Mouse (Mus musculus): ENCODE measurements around the gene Arf4. TPM values are rescaled to one million over a fixed set of nuclear protein-coding genes. Genes with fewer than 3 reads are reported as not detected.

Gene Arf4
- polyA plus RNA-seq, 2 experiments, result 302 to 708 TPM

GRCm38 (mm10) chr14:26605354-26605753, 32.5 kb upstream of the Arf4 start:
- Histone ChIP-seq H3K36me3 (ENCODE audit: control insufficient read depth, insufficient read depth, low read length) (peaks cover 78% of the 10 kb centered on the region), H3K4me2 (replicated peaks; ENCODE audit: low read depth, low read length, severe bottlenecking) (no peak overlapping the region)
- WGBS, result 96% methylated on average over 4 of the region's 4 CpGs

GRCm38 (mm10) chr14:26609674-26610073, 28.2 kb upstream of the Arf4 start:
- Histone ChIP-seq H3K4me2 (replicated peaks; ENCODE audit: low read depth, low read length, severe bottlenecking) (no peak overlapping the region), H3K36me3 (ENCODE audit: control insufficient read depth, insufficient read depth, low read length) (peaks cover 84% of the 10 kb centered on the region), H3K4me3 (replicated peaks; ENCODE audit: low read length) (no peak overlapping the region), H3K9me3 (ENCODE audit: control insufficient read depth, low read length) (no peaks in the 10 kb centered on the region), H3K9ac (ENCODE audit: low read depth, low read length, severe bottlenecking) (no peak overlapping the region), H3K27me3 (ENCODE audit: control insufficient read depth, insufficient read depth, low read length) (no peaks in the 10 kb centered on the region), H3K27ac (replicated peaks; ENCODE audit: low read depth, low read length) (no peak overlapping the region), H3K4me1 (ENCODE audit: control insufficient read depth, insufficient read depth, low read length) (no peaks in the 10 kb centered on the region)
- ATAC-seq (ENCODE audit: low FRiP score, low read depth) (no peak), DNase-seq (ENCODE audit: low spot score) (no peak)
- WGBS, result 97% methylated on average over 1 of the region's 1 CpGs
- no peak for TF ChIP-seq POLR2A (IDR thresholded peaks at IDR 0.05; ENCODE audit: borderline replicate concordance, extremely low read depth, insufficient read depth, insufficient read length)

More at GRCm38 (mm10) chr14:26605354-26605753, 32.5 kb upstream of the Arf4 start:
- no peak for TF ChIP-seq POLR2A (IDR thresholded peaks at IDR 0.05; ENCODE audit: borderline replicate concordance, extremely low read depth, insufficient read depth, insufficient read length)
- H3K4me3 ChIP-seq (replicated peaks; ENCODE audit: low read length), result no peak overlapping the region
- H3K27ac ChIP-seq (replicated peaks; ENCODE audit: low read depth, low read length), result no peak overlapping the region
- no peak for DNase-seq (ENCODE audit: low spot score)
- H3K27me3 ChIP-seq (ENCODE audit: control insufficient read depth, insufficient read depth, low read length), result no peaks in the 10 kb centered on the region
- H3K4me1 ChIP-seq (ENCODE audit: control insufficient read depth, insufficient read depth, low read length), result no peaks in the 10 kb centered on the region
- ATAC-seq (ENCODE audit: low FRiP score, low read depth), result no peak
- H3K9me3 ChIP-seq (ENCODE audit: control insufficient read depth, low read length), result no peaks in the 10 kb centered on the region
- H3K9ac ChIP-seq (ENCODE audit: low read depth, low read length, severe bottlenecking), result no peak overlapping the region

- Histone ChIP-seq H3K36me3 (ENCODE audit: control insufficient read depth, insufficient read depth, low read length) (peaks cover 75% of the 10 kb centered on the region), H3K27ac (replicated peaks; ENCODE audit: low read depth, low read length) (no peak overlapping the region), H3K4me3 (replicated peaks; ENCODE audit: low read length) (no peak overlapping the region), H3K27me3 (ENCODE audit: control insufficient read depth, insufficient read depth, low read length) (no peaks in the 10 kb centered on the region), H3K9me3 (ENCODE audit: control insufficient read depth, low read length) (no peaks in the 10 kb centered on the region), H3K4me2 (replicated peaks; ENCODE audit: low read depth, low read length, severe bottlenecking) (no peak overlapping the region), H3K9ac (ENCODE audit: low read depth, low read length, severe bottlenecking) (no peak overlapping the region), H3K4me1 (ENCODE audit: control insufficient read depth, insufficient read depth, low read length) (no peaks in the 10 kb centered on the region)
- 94% methylated on average over 4 of the region's 4 CpGs for WGBS
- ATAC-seq (ENCODE audit: low FRiP score, low read depth) (no peak), DNase-seq (ENCODE audit: low spot score) (no peak)
- TF ChIP-seq POLR2A (IDR thresholded peaks at IDR 0.05; ENCODE audit: borderline replicate concordance, extremely low read depth, insufficient read depth, insufficient read length), result no peak
Observed at GRCm38 (mm10) chr14:26610689-26611088, 27.2 kb upstream of the Arf4 start.

GRCm38 (mm10) chr14:26625301-26625700, 12.6 kb upstream of the Arf4 start:
- no peaks in the 10 kb centered on the region for H3K4me1 ChIP-seq (ENCODE audit: control insufficient read depth, insufficient read depth, low read length)
- peaks cover 85% of the 10 kb centered on the region for H3K36me3 ChIP-seq (ENCODE audit: control insufficient read depth, insufficient read depth, low read length)

GRCm38 (mm10) chr14:26626605-26627140, 11.2 kb upstream of the Arf4 start:
- Histone ChIP-seq H3K36me3 (ENCODE audit: control insufficient read depth, insufficient read depth, low read length) (peaks cover 80% of the 10 kb centered on the region), H3K27ac (replicated peaks; ENCODE audit: low read depth, low read length) (no peak overlapping the region), H3K9me3 (ENCODE audit: control insufficient read depth, low read length) (no peaks in the 10 kb centered on the region), H3K4me3 (replicated peaks; ENCODE audit: low read length) (no peak overlapping the region), H3K4me2 (replicated peaks; ENCODE audit: low read depth, low read length, severe bottlenecking) (no peak overlapping the region), H3K4me1 (ENCODE audit: control insufficient read depth, insufficient read depth, low read length) (no peaks in the 10 kb centered on the region), H3K27me3 (ENCODE audit: control insufficient read depth, insufficient read depth, low read length) (no peaks in the 10 kb centered on the region), H3K9ac (ENCODE audit: low read depth, low read length, severe bottlenecking) (no peak overlapping the region)
- no peak for ATAC-seq (ENCODE audit: low FRiP score, low read depth)
- TF ChIP-seq POLR2A (IDR thresholded peaks at IDR 0.05; ENCODE audit: borderline replicate concordance, extremely low read depth, insufficient read depth, insufficient read length), result no peak
- WGBS, result 93% methylated on average over 5 of the region's 5 CpGs
- DNase-seq (ENCODE audit: low spot score), result no peak

More at GRCm38 (mm10) chr14:26625301-26625700, 12.6 kb upstream of the Arf4 start:
- Histone ChIP-seq H3K9me3 (ENCODE audit: control insufficient read depth, low read length) (no peaks in the 10 kb centered on the region), H3K27ac (replicated peaks; ENCODE audit: low read depth, low read length) (no peak overlapping the region), H3K4me3 (replicated peaks; ENCODE audit: low read length) (no peak overlapping the region), H3K27me3 (ENCODE audit: control insufficient read depth, insufficient read depth, low read length) (no peaks in the 10 kb centered on the region), H3K9ac (ENCODE audit: low read depth, low read length, severe bottlenecking) (no peak overlapping the region), H3K4me2 (replicated peaks; ENCODE audit: low read depth, low read length, severe bottlenecking) (no peak overlapping the region)
- WGBS, result 91% methylated on average over 4 of the region's 4 CpGs
- no peak for ATAC-seq (ENCODE audit: low FRiP score, low read depth)
- DNase-seq (ENCODE audit: low spot score), result no peak
- no peak for TF ChIP-seq POLR2A (IDR thresholded peaks at IDR 0.05; ENCODE audit: borderline replicate concordance, extremely low read depth, insufficient read depth, insufficient read length)

All from limb, embryonic 14.5 days (tissue).